ENCODE assay signal across 14 mouse cellular contexts in the genomic region with DNA sequence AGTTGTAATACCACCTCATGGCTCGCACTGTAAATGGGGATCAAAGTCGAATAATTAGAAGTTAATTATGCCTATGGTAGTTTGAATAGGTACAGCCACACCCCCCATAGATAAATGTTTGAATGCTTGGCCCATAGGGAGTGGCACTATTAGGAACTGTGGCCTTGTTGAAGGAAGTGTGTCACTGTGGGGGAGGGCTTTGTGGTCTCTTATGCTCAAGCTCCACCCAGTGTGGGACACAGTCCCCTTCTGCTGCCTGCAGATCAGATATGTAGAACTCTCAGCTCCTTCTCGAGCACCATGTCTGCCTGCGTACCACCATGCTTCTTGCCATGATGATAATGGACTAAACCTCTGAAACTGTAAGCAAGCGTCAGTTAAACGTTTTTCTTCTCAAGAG.
DNase-seq lines count a peak whose midpoint lies in the region; ATAC-seq and TF ChIP-seq lines count a peak whose summit lies in the region.
"Had no signal": no experiment of that assay in that cellular context is flagged by ENCODE, and none has a peak within 500 bp of the region (broad histone marks: within the 10 kb centered on the region; RNA-seq: fewer than 3 reads in every experiment).

No protein-coding gene starts in this region.

- no peaks in the 10 kb centered on the region for H3K27me3 ChIP-seq in embryonic facial prominence, embryonic 12.5 days
- no peaks in the 10 kb centered on the region for H3K27me3 ChIP-seq in embryonic facial prominence, embryonic 10.5 days (replicated peaks; ENCODE audit: low read depth, poor library complexity, severe bottlenecking)
- no peaks in the 10 kb centered on the region for H3K27me3 ChIP-seq in forebrain, embryonic 16.5 days (replicated peaks; ENCODE audit: control insufficient read depth, insufficient read depth, low read length)
- H3K27me3 ChIP-seq in small intestine, adult 2 months (ENCODE audit: control insufficient read depth, insufficient read depth, low read length), result no peaks in the 10 kb centered on the region
- H3K27me3 ChIP-seq: CH12.LX; neural tube, embryonic 15.5 days; Patski had no signal

- H3K9me3 ChIP-seq in embryonic facial prominence, embryonic 12.5 days, result no peaks in the 10 kb centered on the region
- no peaks in the 10 kb centered on the region for H3K9me3 ChIP-seq in embryonic facial prominence, embryonic 10.5 days
- H3K9me3 ChIP-seq in forebrain, embryonic 16.5 days (ENCODE audit: control insufficient read depth, low read length), result no peaks in the 10 kb centered on the region
- H3K9me3 ChIP-seq: neural tube, embryonic 15.5 days had no signal

- H3K36me3 ChIP-seq in embryonic facial prominence, embryonic 12.5 days, result no peaks in the 10 kb centered on the region
- H3K36me3 ChIP-seq in embryonic facial prominence, embryonic 10.5 days (replicated peaks), result peaks cover 10% of the 10 kb centered on the region
- H3K36me3 ChIP-seq in forebrain, embryonic 16.5 days (ENCODE audit: control insufficient read depth, insufficient read depth), result no peaks in the 10 kb centered on the region
- no peaks in the 10 kb centered on the region for H3K36me3 ChIP-seq in small intestine, adult 2 months (ENCODE audit: control insufficient read depth, insufficient read depth, low read length)
- H3K36me3 ChIP-seq: neural tube, embryonic 15.5 days had no signal

- WGBS in embryonic facial prominence, embryonic 12.5 days, result 90% methylated on average over 6 of the region's 6 CpGs
- 94% methylated on average over 6 of the region's 6 CpGs for WGBS in embryonic facial prominence, embryonic 10.5 days
- WGBS in forebrain, embryonic 16.5 days, result 71% methylated on average over 6 of the region's 6 CpGs
- 68% methylated on average over 6 of the region's 6 CpGs for WGBS in small intestine, adult 2 months
- 94% methylated on average over 6 of the region's 6 CpGs for WGBS in lung, adult 2 months

- intact Hi-C loops in left cerebral cortex, adult 2 months (cut with DNase I), result loop anchor here (2.0 kb wide), 1 partner anchor 18 kb away; no protein-coding TSS in a partner anchor
- intact Hi-C loops in left cerebral cortex, postnatal 10 days (cut with DNase I), result no loop called here

- no peak for DNase-seq in embryonic facial prominence, embryonic 10.5 days (ENCODE audit: low spot score)
- no peak for DNase-seq in left cerebral cortex, adult 2 months (ENCODE audit: extremely low spot score in 1 of 2, low spot score in 2 of 2)
- DNase-seq in left cerebral cortex, postnatal 10 days (ENCODE audit: extremely low spot score in 1 of 2, low spot score in 2 of 2), result no peak
- no peak for DNase-seq in lung, adult 2 months
- DNase-seq in spleen, postnatal 4 days (ENCODE audit: low spot score in 2 of 2), result no peak
- DNase-seq: retina, postnatal 1 day; thymus, postnatal 25 days had no signal

- H3K4me2 ChIP-seq in embryonic facial prominence, embryonic 12.5 days (replicated peaks), result no peak overlapping the region
- no peak overlapping the region for H3K4me2 ChIP-seq in forebrain, embryonic 16.5 days (ENCODE audit: low read length)
- H3K4me2 ChIP-seq: neural tube, embryonic 15.5 days had no signal

- TF ChIP-seq POLR2A in small intestine, adult 2 months (IDR thresholded peaks at IDR 0.05; ENCODE audit: low read depth, low read length), result no peak
- TF ChIP-seq POLR2A in lung, adult 2 months (IDR thresholded peaks at IDR 0.05; ENCODE audit: borderline replicate concordance, extremely low read depth, low read depth, low read length), result no peak

- no peak for TF ChIP-seq CTCF in left cerebral cortex, adult 2 months (IDR thresholded peaks at IDR 0.05)
- TF ChIP-seq CTCF in small intestine, adult 2 months (IDR thresholded peaks at IDR 0.05; ENCODE audit: extremely low read depth, insufficient read length, insufficient replicate concordance, low read depth, low read length), result no peak
- no peak for TF ChIP-seq CTCF in lung, adult 2 months (IDR thresholded peaks at IDR 0.05; ENCODE audit: insufficient read depth, low read length)

- H3K9ac ChIP-seq in embryonic facial prominence, embryonic 12.5 days, result no peak overlapping the region
- no peak overlapping the region for H3K9ac ChIP-seq in forebrain, embryonic 16.5 days (replicated peaks; ENCODE audit: low read depth, low read length)
- H3K9ac ChIP-seq: liver, embryonic 14.5 days; neural tube, embryonic 15.5 days had no signal

- peaks cover 14% of the 10 kb centered on the region for H3K4me1 ChIP-seq in embryonic facial prominence, embryonic 12.5 days
- peaks cover 25% of the 10 kb centered on the region for H3K4me1 ChIP-seq in embryonic facial prominence, embryonic 10.5 days
- peaks cover 33% of the 10 kb centered on the region for H3K4me1 ChIP-seq in forebrain, embryonic 16.5 days (replicated peaks; ENCODE audit: control insufficient read depth, insufficient read depth, low read length)
- H3K4me1 ChIP-seq in small intestine, adult 2 months (ENCODE audit: control insufficient read depth, insufficient read depth, insufficient read length, low read length), result peaks cover 3% of the 10 kb centered on the region; the same call in 1 of the 2 replicates
- H3K4me1 ChIP-seq in lung, adult 2 months (ENCODE audit: control insufficient read depth, insufficient read depth, low read length), result no peaks in the 10 kb centered on the region

- ATAC-seq in embryonic facial prominence, embryonic 12.5 days (ENCODE audit: insufficient number of reproducible peaks, insufficient read depth, low FRiP score, low TSS enrichment), result no peak
- ATAC-seq in forebrain, embryonic 16.5 days, result 0 out of 2 replicates have a peak, but pooled peaks have one; percentile 11
- ATAC-seq: Patski had no signal

- H3K4me3 ChIP-seq in embryonic facial prominence, embryonic 12.5 days, result no peak overlapping the region
- H3K4me3 ChIP-seq in embryonic facial prominence, embryonic 10.5 days, result no peak overlapping the region
- no peak overlapping the region for H3K4me3 ChIP-seq in left cerebral cortex, adult 2 months
- H3K4me3 ChIP-seq in forebrain, embryonic 16.5 days (replicated peaks; ENCODE audit: low read length), result no peak overlapping the region
- H3K4me3 ChIP-seq in small intestine, adult 2 months (ENCODE audit: low read depth, low read length), result no peak overlapping the region
- H3K4me3 ChIP-seq in lung, adult 2 months (replicated peaks; ENCODE audit: extremely low read depth, low read depth, low read length), result no peak overlapping the region
- H3K4me3 ChIP-seq: neural tube, embryonic 15.5 days had no signal

- H3K27ac ChIP-seq in embryonic facial prominence, embryonic 12.5 days, result 0 out of 2 replicates have a peak overlapping the region, but pooled peaks have one; percentile 27
- H3K27ac ChIP-seq in embryonic facial prominence, embryonic 10.5 days (replicated peaks), result no peak overlapping the region
- peak overlapping the region; percentile 24 for H3K27ac ChIP-seq in left cerebral cortex, adult 2 months
- H3K27ac ChIP-seq in forebrain, embryonic 16.5 days (ENCODE audit: low read length), result no peak overlapping the region; the same call in 1 of the 2 replicates
- peak overlapping the region; percentile 70 for H3K27ac ChIP-seq in small intestine, adult 2 months (ENCODE audit: insufficient read depth, low read depth, low read length)
- H3K27ac ChIP-seq: liver, embryonic 14.5 days; neural tube, embryonic 15.5 days had no signal

Comparison
In these comparisons a context has a peak if more than half of its experiments do, and no peak if none do; other contexts are left out.
1. H3K27ac ChIP-seq: peak in embryonic facial prominence, embryonic 12.5 days (single experiment), left cerebral cortex, adult 2 months (single experiment) and small intestine, adult 2 months (single experiment); none in embryonic facial prominence, embryonic 10.5 days (single experiment) and forebrain, embryonic 16.5 days (single experiment).